Mouse (Mus musculus): ENCODE results near the gene Rrp7a. TPM values are rescaled to one million over a fixed set of nuclear protein-coding genes. Genes with fewer than 3 reads are reported as not detected.

Gene Rrp7a
- 24.6 and 31.6 TPM in 2 replicates for polyA plus RNA-seq (2011; ENCODE audit: insufficient read depth, insufficient read length, low replicate concordance, missing spikeins)

DNA sequence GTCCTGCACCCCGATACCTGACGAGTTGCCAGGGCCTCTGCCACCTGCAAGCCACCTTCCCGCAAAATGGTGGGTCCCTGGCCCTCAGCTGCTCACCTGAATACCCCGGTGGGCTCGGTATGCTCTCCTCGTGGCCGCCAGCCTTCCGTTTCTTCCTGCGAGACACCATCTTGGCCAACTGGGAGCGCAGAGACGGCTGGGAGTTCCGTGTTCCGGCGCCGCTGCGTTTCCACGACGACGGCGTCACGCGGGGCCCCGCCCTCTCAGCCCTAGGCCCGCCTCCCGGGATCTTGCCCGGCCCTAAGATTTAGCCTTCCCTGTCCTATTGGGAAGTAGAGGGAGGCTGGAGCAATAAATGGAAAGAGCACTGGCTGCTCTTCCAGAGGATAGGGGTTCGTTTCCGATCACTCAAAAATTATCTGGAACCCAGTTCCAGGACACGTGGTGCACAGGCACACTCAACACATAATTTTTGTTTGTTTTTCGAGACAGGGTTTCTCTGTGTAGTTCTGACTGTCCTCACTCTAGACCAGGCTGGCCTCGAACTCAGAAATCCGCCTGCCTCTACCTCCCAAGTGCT is at the start of gene Rrp7a:
Gene Rrp7a (minus strand): TSS at position 236 of the 580 bp plus-strand sequence.
- WGBS, result 2% methylated on average over 32 of the region's 32 CpGs
- TF ChIP-seq CTCF (IDR thresholded peaks at IDR 0.05; ENCODE audit: control insufficient read depth, insufficient read depth, low read length) (no peak), POLR2A (IDR thresholded peaks at IDR 0.05; ENCODE audit: borderline replicate concordance, control insufficient read depth, low read depth, low read length) (peak; percentile 52; the same call in 1 of the 2 replicates)

DNA sequence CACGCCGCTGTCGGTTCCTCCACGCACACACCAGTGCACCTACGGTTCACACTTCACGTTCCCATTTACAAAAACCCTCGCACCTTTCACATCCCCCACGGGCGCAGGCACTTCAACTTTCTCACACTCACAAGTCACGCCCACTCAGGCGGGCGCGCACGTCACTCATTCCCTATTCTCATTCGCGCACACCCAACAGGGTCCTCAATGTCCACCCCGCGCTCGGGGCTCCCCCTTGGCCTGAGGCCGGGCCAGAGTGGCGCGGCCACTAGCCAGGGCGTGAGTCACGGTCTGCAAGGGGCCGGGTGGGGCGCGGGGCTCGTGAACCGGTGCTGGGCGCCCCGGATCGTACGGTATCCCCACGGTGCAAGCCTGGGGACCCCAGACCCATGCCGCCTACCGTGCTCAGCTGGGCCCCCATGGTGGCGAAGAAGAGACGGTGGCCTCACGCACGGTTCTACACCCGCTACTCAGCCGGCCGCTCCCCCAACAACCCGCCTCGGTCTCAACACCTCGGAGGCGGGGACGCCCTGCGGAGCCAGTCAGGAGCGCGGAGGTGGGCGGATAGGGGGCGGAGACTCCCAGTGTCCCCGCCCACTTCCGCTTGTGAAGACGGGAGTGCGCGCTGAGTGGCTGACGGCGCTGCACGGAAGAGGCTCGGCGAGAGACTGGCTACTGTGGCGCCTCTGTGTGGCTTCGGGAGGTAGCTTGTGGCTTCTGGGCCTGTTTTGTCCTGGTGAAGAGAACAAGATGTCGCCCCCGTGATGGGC is 49.3 kb upstream of the Rrp7a start:
- peak overlapping the region; percentile 95 for H3K4me3 ChIP-seq (replicated peaks; ENCODE audit: control insufficient read depth, low read depth, low read length)
- peaks cover 6% of the 10 kb centered on the region for H3K4me1 ChIP-seq (ENCODE audit: control insufficient read depth, insufficient read depth, low read length)
- peak overlapping the region; percentile 82 for H3K27ac ChIP-seq (ENCODE audit: control insufficient read depth, insufficient read depth, low read depth, low read length, poor library complexity)
- under 1% methylated on average over 67 of the region's 67 CpGs for WGBS
- TF ChIP-seq POLR2A (IDR thresholded peaks at IDR 0.05; ENCODE audit: borderline replicate concordance, control insufficient read depth, low read depth, low read length) (peak; percentile 84; the same call in 1 of the 2 replicates), CTCF (IDR thresholded peaks at IDR 0.05; ENCODE audit: control insufficient read depth, insufficient read depth, low read length) (peak; percentile 22; the same call in 1 of the 2 replicates)

More for the DNA sequence above, at the start of gene Rrp7a:
- Histone ChIP-seq H3K27ac (ENCODE audit: control insufficient read depth, insufficient read depth, low read depth, low read length, poor library complexity) (peak within 1 kb of the TSS; percentile 63), H3K4me3 (replicated peaks; ENCODE audit: control insufficient read depth, low read depth, low read length) (peak within 1 kb of the TSS; percentile 82), H3K4me1 (ENCODE audit: control insufficient read depth, insufficient read depth, low read length) (no peaks in the 10 kb centered on the region; the same call in 1 of the 2 replicates)

DNA sequence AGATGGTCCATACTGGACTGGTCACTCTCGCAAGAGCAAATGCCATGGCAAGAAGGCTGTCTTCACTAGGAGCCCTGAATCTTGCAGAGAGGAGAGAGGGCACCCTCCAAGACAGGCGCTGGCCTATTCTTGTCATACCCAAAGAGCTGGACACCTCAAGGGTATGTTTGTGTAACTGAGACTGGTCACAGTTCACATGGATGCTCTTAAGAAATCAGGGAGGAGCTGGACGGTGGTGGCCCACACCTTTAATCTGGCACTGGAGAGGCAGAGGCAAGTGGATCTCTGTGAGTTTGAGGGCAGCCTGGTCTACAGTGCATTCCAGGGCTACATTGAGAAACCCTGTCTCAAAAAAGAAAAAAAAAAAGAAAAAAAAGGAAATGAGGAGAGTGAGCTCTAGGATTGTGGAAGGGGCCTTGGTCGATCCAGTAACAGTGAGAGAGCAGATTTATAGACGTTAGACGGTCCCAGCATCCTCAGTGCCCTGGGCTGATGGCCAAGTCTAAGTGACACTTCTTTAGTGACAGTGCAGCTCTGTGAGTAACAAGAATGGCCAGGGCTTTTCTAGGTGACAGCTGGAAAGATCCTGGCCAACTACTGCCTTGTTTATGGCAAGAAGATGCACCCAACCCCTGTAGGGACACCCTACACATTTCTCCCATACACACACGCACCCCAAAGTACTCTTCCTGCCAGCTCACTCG is 48.5 kb upstream of the Rrp7a start:
- Histone ChIP-seq H3K27ac (ENCODE audit: control insufficient read depth, insufficient read depth, low read depth, low read length, poor library complexity) (peak overlapping the region; percentile 82), H3K4me3 (replicated peaks; ENCODE audit: control insufficient read depth, low read depth, low read length) (peak overlapping the region; percentile 95), H3K4me1 (ENCODE audit: control insufficient read depth, insufficient read depth, low read length) (peaks cover 6% of the 10 kb centered on the region)
- TF ChIP-seq POLR2A (IDR thresholded peaks at IDR 0.05; ENCODE audit: borderline replicate concordance, control insufficient read depth, low read depth, low read length), result no peak
- TF ChIP-seq CTCF (IDR thresholded peaks at IDR 0.05; ENCODE audit: control insufficient read depth, insufficient read depth, low read length), result no peak
- 34% methylated on average over 8 of the region's 8 CpGs for WGBS

DNA sequence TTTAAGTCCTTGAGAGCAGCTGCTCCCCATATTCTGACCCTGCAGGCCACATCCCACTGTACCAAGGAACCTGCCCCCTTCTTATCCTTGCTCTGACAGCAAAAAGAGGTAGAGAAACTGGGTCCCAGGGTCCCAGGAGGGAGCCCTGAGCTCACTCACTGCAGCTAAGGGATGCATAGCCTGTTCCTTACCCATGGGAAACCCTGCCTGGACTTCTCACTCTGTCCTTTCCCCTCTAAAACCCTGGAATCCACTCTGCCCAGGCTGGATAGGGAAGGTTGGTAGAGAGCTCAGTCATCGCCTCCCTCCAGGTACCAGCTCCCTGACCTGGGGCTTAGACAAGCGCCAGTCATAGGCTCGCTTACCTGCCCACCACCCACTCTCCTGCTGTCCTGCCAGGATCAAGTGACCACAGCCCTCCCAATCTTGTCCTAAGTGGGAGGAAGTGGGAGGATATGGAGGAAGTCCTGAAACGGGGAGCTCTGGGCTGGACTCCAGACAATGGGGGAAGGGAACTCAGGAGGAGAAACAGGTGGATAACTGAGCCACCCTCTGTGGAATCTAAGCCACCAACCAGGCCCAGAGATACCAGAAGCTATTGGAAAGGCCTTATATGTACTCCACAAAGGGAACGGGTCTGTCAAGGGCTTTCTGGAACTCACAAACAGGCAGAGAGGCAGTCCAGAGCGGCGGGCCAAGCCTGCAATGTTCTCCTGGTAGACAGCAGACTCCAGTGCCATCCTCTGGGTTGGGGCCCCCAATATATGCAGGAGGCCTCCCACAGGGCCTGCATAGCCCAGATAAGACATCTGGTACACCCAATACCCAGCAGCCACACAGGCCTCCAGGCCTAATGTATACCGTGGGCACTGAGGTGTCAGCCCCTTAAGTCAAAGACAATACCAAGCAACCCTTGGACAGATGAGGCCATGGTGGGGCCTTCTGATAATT is 47.4 kb upstream of the Rrp7a start:
- Histone ChIP-seq H3K4me1 (ENCODE audit: control insufficient read depth, insufficient read depth, low read length) (peaks cover 6% of the 10 kb centered on the region), H3K4me3 (replicated peaks; ENCODE audit: control insufficient read depth, low read depth, low read length) (peak overlapping the region; percentile 66), H3K27ac (ENCODE audit: control insufficient read depth, insufficient read depth, low read depth, low read length, poor library complexity) (peak overlapping the region; percentile 72)
- WGBS, result 57% methylated on average over 8 of the region's 8 CpGs
- TF ChIP-seq CTCF (IDR thresholded peaks at IDR 0.05; ENCODE audit: control insufficient read depth, insufficient read depth, low read length) (no peak), POLR2A (IDR thresholded peaks at IDR 0.05; ENCODE audit: borderline replicate concordance, control insufficient read depth, low read depth, low read length) (peak; percentile 70; the same call in 1 of the 2 replicates)

DNA sequence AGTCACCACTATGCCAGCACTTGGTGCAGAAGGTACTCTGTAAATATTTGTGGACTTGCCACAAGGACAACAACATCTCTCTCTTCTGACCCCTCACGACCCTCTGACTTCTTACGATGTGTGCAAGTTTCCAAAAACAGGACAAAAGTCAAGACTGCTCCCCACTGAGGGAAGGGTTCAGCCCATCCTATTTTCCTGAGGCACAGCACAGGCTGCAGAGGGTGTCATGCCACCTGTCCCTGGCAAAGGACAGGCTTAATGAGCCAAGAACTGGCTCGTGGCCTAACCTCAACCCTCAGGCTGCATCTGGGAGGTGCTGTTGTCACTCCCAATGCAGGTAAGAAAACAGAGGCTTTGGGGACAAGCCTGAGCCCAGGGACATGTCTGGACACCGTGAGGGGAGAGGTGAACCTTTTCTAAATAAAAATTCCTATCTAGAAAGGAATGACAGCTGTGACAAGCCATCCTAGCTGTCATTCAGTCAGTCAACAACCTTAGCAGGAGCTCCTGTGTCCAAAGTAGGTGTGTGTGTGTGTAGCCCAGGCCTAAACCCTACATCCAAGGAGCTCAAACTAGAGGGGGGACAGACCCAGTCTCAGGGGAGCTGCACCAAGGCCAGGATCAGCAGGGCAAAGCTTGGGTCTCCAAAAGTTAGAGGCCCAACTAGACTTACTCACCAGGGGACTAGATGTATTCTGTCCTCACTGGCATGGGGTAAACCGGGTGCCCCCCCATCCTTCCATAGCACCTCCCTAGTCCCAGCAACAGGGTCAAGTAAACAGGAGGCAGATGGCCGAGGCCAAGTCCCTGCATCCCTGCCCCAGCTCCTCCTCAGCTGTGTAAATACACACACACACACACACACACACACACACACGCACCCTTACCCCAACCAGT is 46.5 kb upstream of the Rrp7a start:
- WGBS, result 78% methylated on average over 7 of the region's 7 CpGs
- Histone ChIP-seq H3K27ac (ENCODE audit: control insufficient read depth, insufficient read depth, low read depth, low read length, poor library complexity) (peak overlapping the region; percentile 72), H3K4me1 (ENCODE audit: control insufficient read depth, insufficient read depth, low read length) (peaks cover 6% of the 10 kb centered on the region), H3K4me3 (replicated peaks; ENCODE audit: control insufficient read depth, low read depth, low read length) (peak overlapping the region; percentile 66)
- TF ChIP-seq CTCF (IDR thresholded peaks at IDR 0.05; ENCODE audit: control insufficient read depth, insufficient read depth, low read length) (no peak), POLR2A (IDR thresholded peaks at IDR 0.05; ENCODE audit: borderline replicate concordance, control insufficient read depth, low read depth, low read length) (no peak)

- H3K4me3 ChIP-seq (replicated peaks; ENCODE audit: control insufficient read depth, low read depth, low read length), result no peak overlapping the region
These were observed 45.7 kb upstream of the Rrp7a start for GRCm38 (mm10) chr15:83168311-83168710.

More at GRCm38 (mm10) chr15:83168311-83168710, 45.7 kb upstream of the Rrp7a start:
- Histone ChIP-seq H3K4me1 (ENCODE audit: control insufficient read depth, insufficient read depth, low read length) (peaks cover 6% of the 10 kb centered on the region), H3K27ac (ENCODE audit: control insufficient read depth, insufficient read depth, low read depth, low read length, poor library complexity) (no peak overlapping the region)
- 84% methylated on average over 3 of the region's 3 CpGs for WGBS
- TF ChIP-seq POLR2A (IDR thresholded peaks at IDR 0.05; ENCODE audit: borderline replicate concordance, control insufficient read depth, low read depth, low read length) (no peak), CTCF (IDR thresholded peaks at IDR 0.05; ENCODE audit: control insufficient read depth, insufficient read depth, low read length) (no peak)
